Mouse (Mus musculus): ENCODE data around the gene Npl. TPM values are rescaled to one million over a fixed set of nuclear protein-coding genes. Genes with fewer than 3 reads are reported as not detected.

Gene Npl
- polyA plus RNA-seq, 1 experiment from 2014 or later = 16.9 TPM

DNA sequence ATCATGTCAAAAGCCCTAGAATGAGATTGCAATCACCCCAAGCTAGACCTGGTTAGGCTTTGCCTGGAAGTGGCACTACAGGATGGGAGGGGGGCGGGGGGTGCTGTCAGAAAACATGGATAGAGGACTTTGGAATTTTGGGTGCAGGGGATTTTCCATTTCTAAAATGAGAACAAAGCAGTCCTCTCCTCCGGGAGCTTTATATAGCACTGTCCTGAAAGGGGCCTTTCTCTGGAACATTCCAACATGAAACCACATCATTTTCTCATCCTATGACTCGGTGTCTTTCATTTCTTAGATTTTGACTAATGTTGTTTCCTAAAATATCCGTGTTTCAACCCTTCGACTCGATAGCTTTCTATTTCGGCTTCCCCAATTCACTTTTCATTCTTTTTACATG, 14.9 kb upstream of the Npl start:
- no peaks in the 10 kb centered on the region for H3K9me3 ChIP-seq
- no peak overlapping the region for H3K4me2 ChIP-seq
- no peak overlapping the region for H3K9ac ChIP-seq
- 82% methylated on average over 7 of the region's 7 CpGs for WGBS
- H3K4me1 ChIP-seq (replicated peaks) = peaks cover 10% of the 10 kb centered on the region
- ATAC-seq (ENCODE audit: low read depth) = no peak
- no peak overlapping the region for H3K27ac ChIP-seq (replicated peaks)
- no peaks in the 10 kb centered on the region for H3K27me3 ChIP-seq
- no peak overlapping the region for H3K4me3 ChIP-seq
- H3K36me3 ChIP-seq = no peaks in the 10 kb centered on the region

DNA sequence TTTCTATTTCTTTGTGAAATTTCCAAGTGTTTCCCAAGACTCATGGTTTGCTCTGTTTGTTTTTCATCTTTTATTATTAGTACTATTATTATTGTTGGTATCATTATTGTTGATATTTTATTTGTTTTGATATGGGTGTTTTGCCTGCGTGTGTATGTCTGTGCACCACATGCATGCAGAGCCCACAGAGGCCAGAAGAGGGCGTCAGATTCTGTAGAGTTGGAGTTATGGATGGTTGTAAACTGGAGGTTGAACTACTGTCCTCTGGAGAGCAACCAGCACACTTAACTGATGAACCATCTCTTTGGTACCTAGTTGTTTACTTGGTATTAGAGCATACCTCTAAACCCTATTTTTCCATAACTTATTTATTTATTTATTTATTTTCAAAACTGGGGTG, 13.8 kb upstream of the Npl start:
- Histone ChIP-seq H3K27me3 (no peaks in the 10 kb centered on the region), H3K9ac (no peak overlapping the region), H3K9me3 (no peaks in the 10 kb centered on the region), H3K4me1 (replicated peaks) (peaks cover 11% of the 10 kb centered on the region), H3K27ac (replicated peaks) (no peak overlapping the region), H3K4me3 (no peak overlapping the region), H3K4me2 (no peak overlapping the region), H3K36me3 (no peaks in the 10 kb centered on the region)
- 60% methylated on average over 2 of the region's 2 CpGs for WGBS
- ATAC-seq (ENCODE audit: low read depth) = no peak

DNA sequence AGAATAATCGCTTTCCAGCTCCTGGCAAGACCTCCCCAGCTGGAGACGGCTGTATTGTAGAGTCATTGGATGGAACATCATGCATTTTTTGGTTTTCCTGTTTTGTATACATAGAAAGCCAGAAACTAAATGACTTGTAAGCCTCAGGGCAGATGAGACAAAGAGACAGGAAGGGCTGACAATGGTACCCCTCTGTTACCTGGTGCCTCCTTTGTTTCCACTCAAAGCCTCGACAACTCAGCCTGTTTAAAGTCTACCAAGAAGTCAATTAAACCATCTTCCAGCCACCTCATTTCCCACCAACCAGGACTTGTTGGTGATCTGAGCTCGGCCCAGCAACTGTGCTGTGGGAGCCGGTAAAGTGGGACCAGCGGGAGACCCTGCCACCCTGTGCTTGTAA, 11.0 kb upstream of the Npl start:
- H3K36me3 ChIP-seq = no peaks in the 10 kb centered on the region
- H3K9me3 ChIP-seq = no peaks in the 10 kb centered on the region
- WGBS = 41% methylated on average over 6 of the region's 6 CpGs
- H3K4me3 ChIP-seq = no peak overlapping the region
- H3K9ac ChIP-seq = no peak overlapping the region
- H3K27ac ChIP-seq (replicated peaks) = no peak overlapping the region
- no peak for ATAC-seq (ENCODE audit: low read depth)
- no peak overlapping the region for H3K4me2 ChIP-seq
- H3K27me3 ChIP-seq = peaks cover 3% of the 10 kb centered on the region; the same call in 1 of the 2 replicates
- H3K4me1 ChIP-seq (replicated peaks) = peaks cover 11% of the 10 kb centered on the region

DNA sequence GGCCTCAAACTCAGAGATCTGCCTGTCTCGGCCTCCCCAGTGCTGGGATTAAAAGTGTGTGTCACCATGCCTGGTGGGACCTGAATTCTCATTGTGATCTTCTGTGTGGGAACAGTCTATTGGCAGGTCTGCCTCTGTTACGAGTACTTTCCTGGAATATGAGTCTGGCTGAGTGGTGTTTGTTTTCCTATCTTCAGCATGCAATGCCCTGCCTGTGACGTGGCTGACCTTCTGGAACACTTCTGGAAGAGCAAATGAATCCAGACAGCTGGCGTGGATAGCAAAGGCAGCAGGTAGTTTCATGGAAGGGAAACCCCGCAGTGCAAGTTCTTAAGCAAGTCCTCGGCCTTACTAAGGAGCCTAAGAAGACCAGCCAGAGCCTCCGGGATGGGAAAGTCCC, 9.9 kb upstream of the Npl start:
- Histone ChIP-seq H3K36me3 (no peaks in the 10 kb centered on the region), H3K4me2 (no peak overlapping the region)
- ATAC-seq (ENCODE audit: low read depth) = no peak

DNA sequence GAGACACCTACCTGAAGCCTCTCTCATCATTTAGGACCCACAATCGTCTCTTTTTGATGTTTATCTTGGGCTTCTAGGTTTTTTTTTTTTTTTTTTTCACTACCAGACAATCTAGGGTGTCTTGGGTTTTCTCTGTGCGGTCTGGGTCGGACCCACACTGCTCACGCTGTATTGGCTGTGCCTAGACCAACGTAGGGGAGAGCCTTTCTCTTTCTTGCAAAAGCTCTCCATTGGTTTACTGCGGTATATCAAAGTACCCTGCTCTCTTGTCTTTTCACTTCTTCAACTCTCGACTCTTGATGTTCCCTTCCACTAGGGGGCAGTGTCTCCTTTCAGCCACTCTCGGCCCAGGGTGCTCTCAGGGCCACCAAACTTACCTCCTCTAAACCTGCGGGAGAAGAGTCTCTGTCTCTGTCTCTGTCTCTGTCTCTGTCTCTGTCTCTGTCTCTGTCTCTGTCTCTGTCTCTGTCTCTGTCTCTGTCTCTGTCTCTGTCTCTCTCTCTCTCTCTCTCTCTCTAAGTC, 9.3 kb upstream of the Npl start:
- Histone ChIP-seq H3K4me1 (replicated peaks) (peaks cover 11% of the 10 kb centered on the region), H3K4me3 (no peak overlapping the region)

More for the DNA sequence above, 9.9 kb upstream of the Npl start:
- Histone ChIP-seq H3K4me3 (no peak overlapping the region), H3K9me3 (no peaks in the 10 kb centered on the region), H3K9ac (no peak overlapping the region), H3K4me1 (replicated peaks) (peaks cover 11% of the 10 kb centered on the region), H3K27ac (replicated peaks) (no peak overlapping the region), H3K27me3 (peaks cover 3% of the 10 kb centered on the region; the same call in 1 of the 2 replicates)
- WGBS = 71% methylated on average over 7 of the region's 7 CpGs

DNA sequence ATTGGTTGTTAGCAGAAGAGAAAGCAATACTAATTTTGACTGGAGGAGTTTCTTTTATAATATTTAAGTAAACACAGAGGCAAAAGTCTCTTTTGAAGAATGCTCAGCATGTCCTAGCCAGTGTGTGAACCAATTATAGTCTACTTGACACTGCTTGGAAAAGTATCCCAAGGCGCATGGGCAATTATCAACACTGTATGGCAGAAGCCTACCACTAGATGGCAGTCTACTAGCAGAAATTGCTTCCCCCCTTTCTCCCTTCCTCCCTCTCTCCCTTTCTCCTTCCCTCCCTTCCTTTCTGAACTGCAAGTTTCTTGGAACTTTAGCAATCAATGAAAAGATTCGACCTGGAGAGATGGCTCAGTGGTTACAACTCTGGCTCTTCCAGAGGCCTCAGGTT, 7.1 kb upstream of the Npl start:
- H3K36me3 ChIP-seq = no peaks in the 10 kb centered on the region
- no peak overlapping the region for H3K4me2 ChIP-seq
- H3K9me3 ChIP-seq = no peaks in the 10 kb centered on the region
- peaks cover 3% of the 10 kb centered on the region; the same call in 1 of the 2 replicates for H3K27me3 ChIP-seq
- ATAC-seq (ENCODE audit: low read depth) = peak; percentile 69
- H3K4me3 ChIP-seq = no peak overlapping the region
- WGBS = 9% methylated on average over 2 of the region's 2 CpGs
- no peak overlapping the region for H3K9ac ChIP-seq
- H3K4me1 ChIP-seq (replicated peaks) = peaks cover 11% of the 10 kb centered on the region
- H3K27ac ChIP-seq (replicated peaks) = no peak overlapping the region

More for the DNA sequence above, 9.3 kb upstream of the Npl start:
- peak; percentile 41; the same call in 1 of the 2 replicates for ATAC-seq (ENCODE audit: low read depth)
- Histone ChIP-seq H3K4me2 (no peak overlapping the region), H3K36me3 (no peaks in the 10 kb centered on the region), H3K27ac (replicated peaks) (no peak overlapping the region), H3K9me3 (no peaks in the 10 kb centered on the region), H3K9ac (no peak overlapping the region), H3K27me3 (peaks cover 3% of the 10 kb centered on the region; the same call in 1 of the 2 replicates)
- WGBS = 20% methylated on average over 9 of the region's 9 CpGs

DNA sequence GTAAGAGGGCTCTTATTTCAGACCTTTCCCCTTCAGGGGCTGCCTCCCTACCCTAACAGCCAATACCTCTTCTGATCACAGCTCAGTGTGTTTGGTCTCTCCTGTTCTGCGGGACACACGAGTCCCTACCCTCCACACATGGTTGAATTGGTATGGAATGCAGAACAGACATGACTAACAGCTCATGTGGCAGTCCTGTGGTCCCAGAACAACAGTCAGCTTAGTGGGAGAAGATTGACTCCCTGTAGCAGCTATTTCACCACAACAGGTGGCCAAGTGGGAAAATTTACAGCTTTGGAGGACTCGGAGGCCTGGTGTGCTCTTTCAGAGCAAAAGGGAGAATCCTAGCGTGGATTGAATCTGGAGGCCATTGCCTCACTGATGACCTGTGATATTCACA, 6.4 kb upstream of the Npl start:
- H3K9ac ChIP-seq = no peak overlapping the region
- peaks cover 3% of the 10 kb centered on the region; the same call in 1 of the 2 replicates for H3K27me3 ChIP-seq
- 51% methylated on average over 4 of the region's 4 CpGs for WGBS
- H3K9me3 ChIP-seq = no peaks in the 10 kb centered on the region
- no peak overlapping the region for H3K4me3 ChIP-seq
- H3K4me2 ChIP-seq = no peak overlapping the region
- peaks cover 10% of the 10 kb centered on the region for H3K4me1 ChIP-seq (replicated peaks)
- ATAC-seq (ENCODE audit: low read depth) = no peak
- no peaks in the 10 kb centered on the region for H3K36me3 ChIP-seq
- no peak overlapping the region for H3K27ac ChIP-seq (replicated peaks)

DNA sequence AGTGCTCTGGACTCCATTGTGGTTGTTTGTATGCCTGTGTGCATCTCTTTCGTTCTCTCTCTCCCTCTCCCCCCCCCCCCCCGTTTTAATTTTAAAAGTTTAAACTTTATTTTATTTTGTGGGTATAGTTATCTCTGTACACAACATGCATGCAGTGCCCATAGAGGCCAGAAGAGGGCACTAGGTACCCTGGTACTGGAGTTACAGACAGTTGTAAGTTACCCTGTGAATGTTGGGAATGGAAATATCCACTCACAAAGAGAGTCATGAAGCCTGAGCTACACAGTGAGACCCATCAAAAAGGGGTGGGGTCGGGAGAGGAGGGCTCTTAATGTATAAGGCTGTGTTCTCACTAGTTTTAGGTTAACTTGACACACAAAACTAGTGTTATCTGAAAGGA, 969 bp upstream of the Npl start:
- no peak for ATAC-seq (ENCODE audit: low read depth)
- Histone ChIP-seq H3K27ac (replicated peaks) (no peak overlapping the region), H3K9ac (no peak overlapping the region), H3K4me1 (replicated peaks) (peaks cover 6% of the 10 kb centered on the region), H3K4me3 (no peak overlapping the region), H3K9me3 (no peaks in the 10 kb centered on the region), H3K27me3 (no peaks in the 10 kb centered on the region), H3K4me2 (no peak overlapping the region), H3K36me3 (no peaks in the 10 kb centered on the region)
- 19% methylated on average over 3 of the region's 3 CpGs for WGBS

DNA sequence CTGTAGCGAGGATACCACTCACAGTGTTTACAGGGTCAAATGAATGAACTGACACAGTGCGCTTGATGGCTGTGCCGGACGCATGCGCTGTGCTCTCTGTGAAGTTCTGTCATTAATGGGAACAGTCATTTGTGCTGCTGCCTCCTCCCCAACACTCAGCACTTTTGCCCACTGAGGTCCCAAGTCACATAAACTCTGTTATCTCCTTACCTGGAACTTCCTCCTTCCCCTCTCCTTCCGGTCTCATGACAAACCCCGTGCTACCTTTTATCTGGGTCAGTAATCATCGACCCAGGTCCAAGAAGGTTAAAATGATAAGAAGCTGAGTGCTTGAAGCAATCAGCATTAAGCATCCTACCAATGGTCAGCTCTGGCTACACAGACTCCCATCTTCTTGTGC, 2.3 kb downstream of the Npl start:
- 84% methylated on average over 8 of the region's 8 CpGs for WGBS

DNA sequence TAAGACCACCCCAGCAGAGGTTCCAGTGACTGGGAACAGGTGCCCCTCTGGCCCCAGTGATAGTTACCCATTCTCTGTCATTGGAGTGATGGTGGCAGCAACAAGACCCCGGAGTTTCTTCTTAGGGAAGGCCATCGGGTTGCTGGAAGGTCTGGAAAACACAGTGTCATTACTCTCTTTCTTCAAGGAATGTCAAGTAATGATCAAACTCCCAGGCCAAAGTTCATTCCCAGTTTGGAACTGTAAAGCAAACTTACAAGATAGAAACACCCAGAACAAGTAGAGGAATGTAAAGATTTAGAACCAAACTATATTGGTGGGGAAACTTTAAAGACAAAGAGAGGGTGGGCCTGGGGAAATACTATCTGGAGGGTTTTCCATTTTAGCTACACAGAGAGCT, 4.6 kb downstream of the Npl start:
- ATAC-seq (ENCODE audit: low read depth) = no peak
- peaks cover 6% of the 10 kb centered on the region for H3K4me1 ChIP-seq (replicated peaks)
- WGBS = 89% methylated on average over 2 of the region's 2 CpGs

More for the DNA sequence above, 2.3 kb downstream of the Npl start:
- ATAC-seq (ENCODE audit: low read depth) = no peak
- H3K4me3 ChIP-seq = no peak overlapping the region
- no peak overlapping the region for H3K9ac ChIP-seq
- H3K9me3 ChIP-seq = no peaks in the 10 kb centered on the region
- H3K36me3 ChIP-seq = no peaks in the 10 kb centered on the region
- H3K27me3 ChIP-seq = no peaks in the 10 kb centered on the region
- no peak overlapping the region for H3K27ac ChIP-seq (replicated peaks)
- no peak overlapping the region for H3K4me2 ChIP-seq
- peaks cover 6% of the 10 kb centered on the region for H3K4me1 ChIP-seq (replicated peaks)

DNA sequence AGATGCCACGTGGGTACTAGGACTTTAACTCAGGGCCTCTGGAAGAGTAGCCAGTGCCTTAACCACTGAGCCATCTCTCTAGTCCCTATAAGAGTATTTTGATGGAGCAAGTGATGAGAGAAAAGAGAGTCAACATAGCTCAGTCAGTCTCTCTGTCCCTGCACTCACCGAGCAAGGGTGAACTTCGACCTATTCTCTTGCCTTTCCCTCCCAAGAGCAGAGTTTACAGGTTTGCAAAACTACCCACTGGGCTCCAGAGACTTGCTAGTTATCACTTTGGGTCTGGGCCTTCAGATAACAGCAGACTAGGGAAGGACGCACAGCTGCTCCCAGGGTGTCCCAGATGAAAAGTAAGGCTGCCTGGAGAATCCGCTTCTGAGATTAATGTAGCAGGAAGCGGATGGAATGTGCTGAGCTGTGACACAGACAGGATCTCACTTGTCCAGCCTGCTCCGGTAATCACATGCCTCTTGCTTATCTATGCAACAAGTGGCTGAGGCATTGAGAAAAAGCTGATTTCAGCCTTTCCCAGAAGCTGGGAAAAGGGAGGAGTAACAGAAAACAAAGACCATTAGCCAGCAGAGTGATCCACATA, 7.0 kb downstream of the Npl start:
- no peak for ATAC-seq (ENCODE audit: low read depth)
- WGBS = 67% methylated on average over 7 of the region's 7 CpGs
- no peak overlapping the region for H3K9ac ChIP-seq
- H3K9me3 ChIP-seq = no peaks in the 10 kb centered on the region
- H3K27ac ChIP-seq (replicated peaks) = no peak overlapping the region
- H3K36me3 ChIP-seq = no peaks in the 10 kb centered on the region
- no peaks in the 10 kb centered on the region for H3K4me1 ChIP-seq (replicated peaks)
- H3K27me3 ChIP-seq = no peaks in the 10 kb centered on the region
- H3K4me2 ChIP-seq = no peak overlapping the region
- H3K4me3 ChIP-seq = no peak overlapping the region

More for the DNA sequence above, 4.6 kb downstream of the Npl start:
- H3K9me3 ChIP-seq = no peaks in the 10 kb centered on the region
- no peak overlapping the region for H3K4me3 ChIP-seq
- H3K36me3 ChIP-seq = no peaks in the 10 kb centered on the region
- H3K4me2 ChIP-seq = no peak overlapping the region
- no peaks in the 10 kb centered on the region for H3K27me3 ChIP-seq
- no peak overlapping the region for H3K9ac ChIP-seq
- no peak overlapping the region for H3K27ac ChIP-seq (replicated peaks)

DNA sequence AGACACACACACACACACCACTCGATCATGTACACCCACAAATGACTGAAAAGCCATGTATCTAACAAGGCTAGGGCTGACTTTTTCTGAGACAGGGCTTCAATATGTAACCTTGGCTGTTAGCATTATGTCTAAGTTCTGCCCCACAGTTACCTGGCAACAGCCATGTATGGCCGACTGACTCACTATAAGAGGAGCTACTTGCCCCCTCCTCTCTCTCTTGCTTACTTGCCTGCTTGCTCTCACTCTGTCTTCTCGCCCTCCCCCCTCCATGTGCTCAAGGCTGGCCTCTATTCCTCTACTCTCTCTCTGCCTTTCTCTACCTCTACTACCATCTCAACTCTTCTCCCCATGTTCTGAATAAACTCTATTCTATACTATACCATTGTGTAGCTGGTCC, 9.1 kb downstream of the Npl start:
- Histone ChIP-seq H3K9ac (no peak overlapping the region), H3K36me3 (no peaks in the 10 kb centered on the region), H3K4me1 (replicated peaks) (0 out of 2 replicates have a peak, but pooled peaks cover 1% of the 10 kb centered on the region), H3K27me3 (no peaks in the 10 kb centered on the region), H3K9me3 (no peaks in the 10 kb centered on the region), H3K4me2 (no peak overlapping the region), H3K4me3 (no peak overlapping the region), H3K27ac (replicated peaks) (peak overlapping the region; percentile 68)
- ATAC-seq (ENCODE audit: low read depth) = no peak
- WGBS = 55% methylated on average over 3 of the region's 3 CpGs

All from neural tube, embryonic 13.5 days (tissue).